Mouse (Mus musculus) midbrain, embryonic 10.5 days (tissue): Measurements from ENCODE around the gene Pigq. TPM values are rescaled to one million over a fixed set of nuclear protein-coding genes. Genes with fewer than 3 reads are reported as not detected.

Experiments used
- DNase-seq: peaks from one replicate; pipeline ENCODE4 v3.0.0-alpha.2; 2017; ENCODE audit warnings: low spot score
- H3K27ac ChIP-seq: fragments of 300-500 bp; sonication (generic); replicated peaks from 2 replicates; pipeline ENCODE4 v1.5.1; 2016; ENCODE audit warnings: mild to moderate bottlenecking
- H3K27me3 ChIP-seq: fragments of 300-500 bp; sonication (generic); 2 replicates; pipeline ENCODE4 v1.6.1; 2016; ENCODE audit warnings: low read depth, mild to moderate bottlenecking; ENCODE audit not compliant: poor library complexity, severe bottlenecking
- H3K36me3 ChIP-seq: fragments of 300-500 bp; sonication (generic); 2 replicates; pipeline ENCODE4 v1.6.1; 2016; ENCODE audit warnings: mild to moderate bottlenecking, moderate library complexity
- H3K4me1 ChIP-seq: fragments of 300-500 bp; sonication (generic); 2 replicates; pipeline ENCODE4 v1.6.1; 2016
- H3K4me3 ChIP-seq: fragments of 300-500 bp; sonication (generic); 2 replicates; pipeline ENCODE4 v1.5.1; 2016; ENCODE audit warnings: mild to moderate bottlenecking, moderate library complexity
- H3K9me3 ChIP-seq: fragments of 300-500 bp; sonication (generic); replicated peaks from 2 replicates; pipeline ENCODE4 v1.6.1; 2016; ENCODE audit warnings: mild to moderate bottlenecking
- WGBS: fragments of 180-500 bp; shearing (Covaris S2); methylation state at CpG from one replicate; pipeline ENCODE4 v1.1.7; 2016; 5-methylcytosine and 5-hydroxymethylcytosine counted together
- polyA plus RNA-seq: library from polyadenylated mRNA; unstranded; fragments of >200 nt; fragmentation: Nextera tagmentation; extraction: Ambion mirVana; gene quantifications from 2 replicates; pipeline ENCODE4 v1.2.1, GENCODE M21; 2016

Pigq gene
- polyA plus RNA-seq, 1 experiment from 2014 or later = 64.8 TPM

- Histone ChIP-seq H3K4me3 (peak overlapping the region; percentile 94; the same call in 1 of the 2 replicates), H3K4me1 (peaks cover 60% of the 10 kb centered on the region), H3K36me3 (peaks cover 8% of the 10 kb centered on the region; the same call in 1 of the 2 replicates), H3K27me3 (peaks cover 10% of the 10 kb centered on the region), H3K27ac (peak overlapping the region; percentile 97), H3K9me3 (no peaks in the 10 kb centered on the region)
- no peak for DNase-seq
- WGBS = 87% methylated on average over 2 of the region's 2 CpGs
Measured at GRCm38 (mm10) chr17:25942597-25943151, 2.1 kb downstream of the Pigq start.

GRCm38 (mm10) chr17:25941511-25942241, 3.1 kb downstream of the Pigq start:
- WGBS = 3% methylated on average over 54 of the region's 54 CpGs
- Histone ChIP-seq H3K4me1 (peaks cover 54% of the 10 kb centered on the region), H3K36me3 (peaks cover 18% of the 10 kb centered on the region), H3K4me3 (peak overlapping the region; percentile 94), H3K27ac (peak overlapping the region; percentile 97), H3K9me3 (no peaks in the 10 kb centered on the region), H3K27me3 (peaks cover 6% of the 10 kb centered on the region)
- DNase-seq = peak; percentile 80

GRCm38 (mm10) chr17:25934526-25934925, 10.2 kb downstream of the Pigq start:
- no peak overlapping the region for H3K27ac ChIP-seq
- no peaks in the 10 kb centered on the region for H3K27me3 ChIP-seq
- no peak overlapping the region for H3K4me3 ChIP-seq
- H3K9me3 ChIP-seq = no peaks in the 10 kb centered on the region
- H3K36me3 ChIP-seq = peaks cover 88% of the 10 kb centered on the region
- 93% methylated on average over 1 of the region's 1 CpGs for WGBS
- H3K4me1 ChIP-seq = no peaks in the 10 kb centered on the region
- no peak for DNase-seq

GRCm38 (mm10) chr17:25925348-25925747, 19.4 kb downstream of the Pigq start:
- Histone ChIP-seq H3K27me3 (no peaks in the 10 kb centered on the region), H3K4me3 (no peak overlapping the region), H3K27ac (no peak overlapping the region), H3K4me1 (peaks cover 10% of the 10 kb centered on the region), H3K9me3 (no peaks in the 10 kb centered on the region), H3K36me3 (peaks cover 50% of the 10 kb centered on the region)
- WGBS = 71% methylated on average over 2 of the region's 2 CpGs
- DNase-seq = no peak

- Histone ChIP-seq H3K4me3 (no peak overlapping the region), H3K36me3 (peaks cover 26% of the 10 kb centered on the region), H3K9me3 (no peaks in the 10 kb centered on the region), H3K27ac (no peak overlapping the region), H3K27me3 (no peaks in the 10 kb centered on the region), H3K4me1 (peaks cover 37% of the 10 kb centered on the region)
- 80% methylated on average over 5 of the region's 5 CpGs for WGBS
- DNase-seq = no peak
Measured at GRCm38 (mm10) chr17:25922120-25922519, 22.6 kb downstream of the Pigq start.

GRCm38 (mm10) chr17:25919786-25920642, 24.7 kb downstream of the Pigq start:
- Histone ChIP-seq H3K4me1 (peaks cover 37% of the 10 kb centered on the region), H3K36me3 (peaks cover 13% of the 10 kb centered on the region), H3K9me3 (no peaks in the 10 kb centered on the region), H3K27me3 (no peaks in the 10 kb centered on the region), H3K4me3 (peak overlapping the region; percentile 99), H3K27ac (peak overlapping the region; percentile 87)
- under 1% methylated on average over 40 of the region's 40 CpGs for WGBS
- DNase-seq = peak; percentile 99

GRCm38 (mm10) chr17:25919144-25919785, 25.5 kb downstream of the Pigq start, which contains the start of gene Rab40c:
TSS of gene Rab40c (minus strand) at chr17:25919727.
- no peak for DNase-seq
- H3K36me3 ChIP-seq = peaks cover 13% of the 10 kb centered on the region
- peak within 1 kb of the TSS; percentile 87 for H3K27ac ChIP-seq
- peaks cover 37% of the 10 kb centered on the region for H3K4me1 ChIP-seq
- H3K4me3 ChIP-seq = peak within 1 kb of the TSS; percentile 99
- no peaks in the 10 kb centered on the region for H3K27me3 ChIP-seq
- under 1% methylated on average over 62 of the region's 78 CpGs for WGBS
- no peaks in the 10 kb centered on the region for H3K9me3 ChIP-seq

- WGBS = 85% methylated on average over 9 of the region's 9 CpGs
- Histone ChIP-seq H3K27me3 (no peaks in the 10 kb centered on the region), H3K36me3 (peaks cover 19% of the 10 kb centered on the region), H3K4me3 (peak overlapping the region; percentile 99), H3K9me3 (no peaks in the 10 kb centered on the region), H3K4me1 (peaks cover 37% of the 10 kb centered on the region), H3K27ac (no peak overlapping the region)
- no peak for DNase-seq
Measured at GRCm38 (mm10) chr17:25918037-25918750, 26.5 kb downstream of the Pigq start.

- Histone ChIP-seq H3K4me3 (0 out of 2 replicates have a peak overlapping the region, but pooled peaks have one; percentile 99), H3K27me3 (no peaks in the 10 kb centered on the region), H3K4me1 (peaks cover 37% of the 10 kb centered on the region), H3K9me3 (no peaks in the 10 kb centered on the region), H3K36me3 (peaks cover 19% of the 10 kb centered on the region), H3K27ac (no peak overlapping the region)
- no peak for DNase-seq
- WGBS = 89% methylated on average over 8 of the region's 8 CpGs
Measured at GRCm38 (mm10) chr17:25916931-25917647, 27.6 kb downstream of the Pigq start.

- H3K4me3 ChIP-seq = no peak overlapping the region
- no peak for DNase-seq
- peaks cover 18% of the 10 kb centered on the region for H3K4me1 ChIP-seq
- no peaks in the 10 kb centered on the region for H3K27me3 ChIP-seq
- no peak overlapping the region for H3K27ac ChIP-seq
- H3K9me3 ChIP-seq = no peaks in the 10 kb centered on the region
- 86% methylated on average over 4 of the region's 4 CpGs for WGBS
- H3K36me3 ChIP-seq = peaks cover 28% of the 10 kb centered on the region
Measured at GRCm38 (mm10) chr17:25914295-25914694, 30.4 kb downstream of the Pigq start.

- H3K9me3 ChIP-seq = no peaks in the 10 kb centered on the region
Measured at GRCm38 (mm10) chr17:25913877-25914275, 30.9 kb downstream of the Pigq start.

More at GRCm38 (mm10) chr17:25913877-25914275, 30.9 kb downstream of the Pigq start:
- no peaks in the 10 kb centered on the region for H3K27me3 ChIP-seq
- H3K4me3 ChIP-seq = no peak overlapping the region
- no peak overlapping the region for H3K27ac ChIP-seq
- DNase-seq = no peak
- peaks cover 28% of the 10 kb centered on the region for H3K36me3 ChIP-seq
- 89% methylated on average over 1 of the region's 1 CpGs for WGBS
- H3K4me1 ChIP-seq = peaks cover 16% of the 10 kb centered on the region
